Mouse (Mus musculus) kidney, postnatal 0 days (tissue): ENCODE data around the gene Rnf113a2. TPM values are rescaled to one million over a fixed set of nuclear protein-coding genes. Genes with fewer than 3 reads are reported as not detected.

Source experiments
- ATAC-seq: fragments of 200-750 bp; cut with Nextera tagmentation; replicated peaks from 2 replicates; pipeline ENCODE4 v1.8.0; 2017; ENCODE audit warnings: low read depth, moderate number of reproducible peaks, moderate TSS enrichment, moderate library complexity; ENCODE audit not compliant: low FRiP score
- DNase-seq: peaks from one replicate; pipeline ENCODE4 v3.0.0-alpha.2; 2016; ENCODE audit warnings: low spot score
- H3K27ac ChIP-seq: fragments of 300-500 bp; sonication (generic); 2 replicates; pipeline ENCODE4 v1.5.1; 2014; ENCODE audit warnings: mild to moderate bottlenecking
- H3K27me3 ChIP-seq: fragments of 300-500 bp; sonication (generic); 2 replicates; pipeline ENCODE4 v1.6.1; 2014; ENCODE audit warnings: low read length, mixed read lengths; ENCODE audit not compliant: insufficient read depth
- H3K36me3 ChIP-seq: fragments of 300-500 bp; sonication (generic); 2 replicates; pipeline ENCODE4 v1.6.1; 2014; ENCODE audit warnings: low read length, mixed read lengths; ENCODE audit not compliant: insufficient read depth
- H3K4me1 ChIP-seq: fragments of 300-500 bp; sonication (generic); replicated peaks from 2 replicates; pipeline ENCODE4 v1.6.1; 2014; ENCODE audit warnings: antibody characterized with exemption, low read length, mixed read lengths; ENCODE audit not compliant: insufficient read depth
- H3K4me2 ChIP-seq: fragments of 300-500 bp; sonication (generic); 2 replicates; pipeline ENCODE4 v1.6.1; 2014; ENCODE audit warnings: mild to moderate bottlenecking, low read length, moderate library complexity, mixed read lengths
- H3K4me3 ChIP-seq: fragments of 300-500 bp; sonication (generic); replicated peaks from 2 replicates; pipeline ENCODE4 v1.5.1; 2014; ENCODE audit warnings: low read depth, low read length
- H3K9ac ChIP-seq: fragments of 300-500 bp; sonication (generic); 2 replicates; pipeline ENCODE4 v1.6.1; 2014; ENCODE audit warnings: low read depth, low read length
- H3K9me3 ChIP-seq: fragments of 300-500 bp; sonication (generic); replicated peaks from 2 replicates; pipeline ENCODE4 v1.6.1; 2016; ENCODE audit warnings: low read length, inconsistent platforms, mixed read lengths
- CTCF ChIP-seq: IDR thresholded peaks from 2 replicates; pipeline ENCODE4 v1.5.1; 2016; ENCODE audit warnings: antibody characterized with exemption, low read depth, mild to moderate bottlenecking, moderate library complexity
- WGBS: fragments of 180-500 bp; shearing (Covaris S2); extraction: QIAGEN DNeasy Blood & Tissue Kit; methylation state at CpG from one replicate; pipeline ENCODE4 v1.1.7; 2014; 5-methylcytosine and 5-hydroxymethylcytosine counted together
- polyA plus RNA-seq: library from polyadenylated mRNA; unstranded; fragments of >200 nt; fragmentation: Nextera tagmentation; extraction: Ambion mirVana; gene quantifications from 2 replicates; pipeline ENCODE4 v1.2.1, GENCODE M21; 2015

The Rnf113a2 gene
- polyA plus RNA-seq, 1 experiment from 2014 or later, result 28.8 TPM

DNA sequence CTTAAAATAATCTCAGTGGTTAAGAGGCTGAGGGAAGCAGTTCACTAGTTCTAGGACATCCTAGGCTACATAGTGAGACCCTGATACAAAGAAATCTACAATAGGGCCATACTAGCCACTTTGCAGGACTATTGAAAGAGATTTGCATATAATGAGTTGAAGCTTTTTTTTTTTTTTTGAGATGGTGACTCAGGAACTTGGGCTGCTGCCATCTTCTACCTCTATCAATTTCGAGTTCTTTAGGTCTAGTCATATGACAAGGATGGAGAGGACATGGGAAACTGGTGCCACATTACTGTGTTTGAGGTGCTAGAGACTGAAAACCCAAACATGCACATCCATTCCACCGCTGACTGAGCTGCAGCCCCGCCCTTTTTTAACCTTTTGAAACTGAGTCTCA is 7.0 kb downstream of the Rnf113a2 start:
- H3K27me3 ChIP-seq, result no peaks in the 10 kb centered on the region
- no peaks in the 10 kb centered on the region for H3K4me1 ChIP-seq
- 59% methylated on average over 3 of the region's 3 CpGs for WGBS
- no peak for DNase-seq
- H3K4me2 ChIP-seq, result no peak overlapping the region
- H3K9ac ChIP-seq, result no peak overlapping the region
- H3K9me3 ChIP-seq, result no peaks in the 10 kb centered on the region
- no peak overlapping the region for H3K4me3 ChIP-seq
- TF ChIP-seq CTCF, result no peak
- no peaks in the 10 kb centered on the region for H3K36me3 ChIP-seq
- no peak for ATAC-seq
- no peak overlapping the region for H3K27ac ChIP-seq

DNA sequence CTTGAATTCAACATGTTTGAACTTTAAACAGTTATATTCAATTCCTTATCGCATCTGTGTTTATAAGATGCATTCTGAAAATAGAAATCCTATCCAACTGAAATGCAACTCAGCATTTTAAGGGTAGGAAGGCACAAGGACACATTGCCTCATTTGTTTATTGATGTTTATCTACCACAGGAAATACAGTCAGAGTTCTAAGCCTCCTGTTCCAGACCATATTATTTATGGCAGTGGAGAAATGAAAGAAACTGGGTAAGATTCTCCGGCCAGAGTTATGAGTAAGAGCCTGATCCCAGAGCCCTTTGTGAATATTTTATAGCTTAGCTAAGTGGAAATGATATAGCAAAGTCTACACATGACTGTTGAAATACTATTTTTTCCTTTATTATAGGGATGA is 12.8 kb downstream of the Rnf113a2 start:
- no peak for DNase-seq
- WGBS, result 78% methylated on average over 2 of the region's 2 CpGs
- no peaks in the 10 kb centered on the region for H3K9me3 ChIP-seq

DNA sequence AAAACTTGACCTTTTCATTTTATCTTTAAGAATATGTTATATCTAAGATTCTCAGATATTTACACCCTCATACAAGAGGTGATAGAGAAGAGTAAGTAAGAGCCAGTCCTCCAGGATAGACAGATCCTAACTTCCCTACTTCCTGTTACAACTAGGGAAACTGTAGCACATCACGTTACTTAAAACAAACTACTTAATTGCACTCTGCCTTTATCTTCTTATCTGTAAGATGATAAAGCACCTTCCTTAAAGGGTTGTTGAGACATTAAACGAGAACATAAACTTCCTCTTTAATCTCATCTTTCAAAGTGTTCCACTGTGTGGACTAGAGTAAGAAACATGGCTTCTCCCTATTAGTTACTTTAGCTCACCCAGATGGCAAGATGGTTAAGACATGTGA is 21.7 kb downstream of the Rnf113a2 start:
- Histone ChIP-seq H3K27me3 (no peaks in the 10 kb centered on the region), H3K27ac (no peak overlapping the region), H3K9me3 (no peaks in the 10 kb centered on the region), H3K36me3 (0 out of 2 replicates have a peak, but pooled peaks cover 10% of the 10 kb centered on the region), H3K4me3 (no peak overlapping the region), H3K4me2 (no peak overlapping the region), H3K4me1 (no peaks in the 10 kb centered on the region), H3K9ac (no peak overlapping the region)
- no peak for DNase-seq
- WGBS, result 61% methylated on average over 2 of the region's 2 CpGs
- ATAC-seq, result no peak
- no peak for TF ChIP-seq CTCF

More for the DNA sequence above, 12.8 kb downstream of the Rnf113a2 start:
- H3K27ac ChIP-seq, result no peak overlapping the region
- H3K27me3 ChIP-seq, result no peaks in the 10 kb centered on the region
- H3K36me3 ChIP-seq, result peaks cover 3% of the 10 kb centered on the region; the same call in 1 of the 2 replicates
- no peaks in the 10 kb centered on the region for H3K4me1 ChIP-seq
- H3K9ac ChIP-seq, result no peak overlapping the region
- TF ChIP-seq CTCF, result no peak
- H3K4me2 ChIP-seq, result no peak overlapping the region
- no peak for ATAC-seq
- no peak overlapping the region for H3K4me3 ChIP-seq

DNA sequence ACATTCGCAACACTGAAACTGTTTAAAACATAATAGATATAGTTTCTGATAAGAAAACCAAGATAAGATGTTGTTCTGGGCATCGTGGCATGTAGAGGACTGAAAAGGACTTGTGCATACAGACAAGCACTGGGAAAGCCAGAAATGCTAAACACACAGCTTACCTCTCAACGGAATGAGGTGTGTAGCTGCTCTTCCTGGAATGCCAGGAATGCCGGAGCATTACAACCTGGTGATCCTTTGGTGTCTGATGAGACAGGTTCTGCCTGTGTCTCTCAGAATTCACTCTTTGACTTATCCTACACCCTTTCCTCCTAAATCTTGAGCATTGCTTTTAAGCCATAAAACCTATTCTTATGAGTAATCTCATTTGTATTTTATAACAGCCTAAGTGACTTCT is 25.5 kb downstream of the Rnf113a2 start:
- Histone ChIP-seq H3K36me3 (0 out of 2 replicates have a peak, but pooled peaks cover 10% of the 10 kb centered on the region), H3K27ac (no peak overlapping the region), H3K4me2 (no peak overlapping the region), H3K27me3 (no peaks in the 10 kb centered on the region), H3K4me3 (no peak overlapping the region), H3K4me1 (no peaks in the 10 kb centered on the region), H3K9ac (no peak overlapping the region), H3K9me3 (no peaks in the 10 kb centered on the region)
- WGBS, result 74% methylated on average over 4 of the region's 4 CpGs
- no peak for DNase-seq
- no peak for TF ChIP-seq CTCF
- ATAC-seq, result no peak

DNA sequence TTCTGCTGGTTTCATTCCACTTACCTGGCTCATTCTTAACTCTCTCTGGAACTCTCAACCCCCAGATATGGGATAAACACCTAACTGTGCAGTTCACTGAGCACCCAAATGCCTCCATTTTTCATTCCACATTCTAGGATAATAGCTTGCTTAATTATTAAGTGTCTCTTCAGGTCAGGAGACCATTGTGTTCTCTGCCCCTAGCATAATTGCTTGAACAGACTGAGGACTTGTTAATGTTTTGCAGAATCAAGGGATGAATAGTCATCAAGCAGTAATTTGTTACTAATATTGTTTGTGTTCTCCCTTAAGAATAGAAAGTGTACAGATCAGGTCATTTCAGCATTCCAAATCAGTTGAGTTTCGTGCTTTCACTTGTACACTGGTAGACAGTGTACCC is 30.4 kb downstream of the Rnf113a2 start:
- WGBS, result 57% methylated on average over 1 of the region's 1 CpGs
- Histone ChIP-seq H3K4me1 (0 out of 2 replicates have a peak, but pooled peaks cover 3% of the 10 kb centered on the region), H3K27me3 (no peaks in the 10 kb centered on the region), H3K9me3 (no peaks in the 10 kb centered on the region), H3K4me2 (no peak overlapping the region), H3K36me3 (no peaks in the 10 kb centered on the region), H3K4me3 (no peak overlapping the region), H3K9ac (no peak overlapping the region), H3K27ac (no peak overlapping the region; the same call in 1 of the 2 replicates)
- DNase-seq (peak; percentile 16), ATAC-seq (no peak)
- no peak for TF ChIP-seq CTCF

DNA sequence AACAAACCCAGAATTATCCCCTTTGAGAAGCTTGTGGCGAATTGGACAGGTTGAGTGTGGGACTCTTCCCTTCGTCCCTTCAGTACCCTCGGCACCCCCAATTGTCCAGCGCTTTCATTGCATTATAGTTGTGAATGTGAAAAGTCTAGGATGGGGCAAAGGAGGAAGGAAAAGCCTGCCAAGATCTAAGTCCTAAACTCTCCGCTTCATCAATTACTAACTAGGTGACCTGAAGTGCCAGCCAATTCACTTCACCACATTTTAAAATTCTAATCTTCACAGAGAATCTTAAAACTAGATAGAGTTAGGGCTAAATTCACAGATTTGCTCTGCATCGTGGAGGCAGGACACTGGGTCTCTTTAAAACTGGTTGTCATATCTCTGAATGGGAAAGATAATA is 31.2 kb downstream of the Rnf113a2 start:
- H3K4me1 ChIP-seq, result 0 out of 2 replicates have a peak, but pooled peaks cover 3% of the 10 kb centered on the region
- H3K27me3 ChIP-seq, result no peaks in the 10 kb centered on the region
- no peak for DNase-seq
- ATAC-seq, result no peak
- H3K36me3 ChIP-seq, result no peaks in the 10 kb centered on the region
- H3K27ac ChIP-seq, result no peak overlapping the region; the same call in 1 of the 2 replicates
- 81% methylated on average over 6 of the region's 6 CpGs for WGBS
- TF ChIP-seq CTCF, result no peak
- H3K9ac ChIP-seq, result no peak overlapping the region
- H3K9me3 ChIP-seq, result no peaks in the 10 kb centered on the region
- no peak overlapping the region for H3K4me2 ChIP-seq
- no peak overlapping the region for H3K4me3 ChIP-seq

DNA sequence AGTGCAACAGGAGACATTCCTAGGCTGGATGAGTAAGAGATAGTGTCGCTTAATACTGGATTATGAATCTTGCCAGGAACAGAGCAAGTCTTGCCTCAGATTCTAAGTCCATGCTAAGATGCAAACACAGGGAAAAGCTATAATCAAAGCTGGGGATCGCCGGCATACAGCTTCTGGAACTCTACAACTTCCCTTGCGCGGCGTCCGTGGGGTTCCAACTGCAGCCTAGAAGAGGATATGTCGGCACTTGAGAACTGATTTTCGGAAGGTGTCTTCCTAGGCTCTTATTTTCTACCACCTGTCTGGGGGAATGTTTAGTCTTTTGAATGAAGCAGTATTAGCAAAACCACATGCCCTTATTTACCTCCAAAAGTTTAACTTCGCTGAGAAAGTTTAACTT is 32.9 kb downstream of the Rnf113a2 start:
- Histone ChIP-seq H3K4me1 (0 out of 2 replicates have a peak, but pooled peaks cover 3% of the 10 kb centered on the region), H3K9ac (peak overlapping the region; percentile 81; the same call in 1 of the 2 replicates), H3K27me3 (no peaks in the 10 kb centered on the region), H3K27ac (peak overlapping the region; percentile 96), H3K36me3 (no peaks in the 10 kb centered on the region), H3K4me2 (peak overlapping the region; percentile 85), H3K9me3 (no peaks in the 10 kb centered on the region), H3K4me3 (peak overlapping the region; percentile 76)
- ATAC-seq (no peak), DNase-seq (no peak)
- WGBS, result 58% methylated on average over 10 of the region's 10 CpGs
- no peak for TF ChIP-seq CTCF
